In the genomic region with DNA sequence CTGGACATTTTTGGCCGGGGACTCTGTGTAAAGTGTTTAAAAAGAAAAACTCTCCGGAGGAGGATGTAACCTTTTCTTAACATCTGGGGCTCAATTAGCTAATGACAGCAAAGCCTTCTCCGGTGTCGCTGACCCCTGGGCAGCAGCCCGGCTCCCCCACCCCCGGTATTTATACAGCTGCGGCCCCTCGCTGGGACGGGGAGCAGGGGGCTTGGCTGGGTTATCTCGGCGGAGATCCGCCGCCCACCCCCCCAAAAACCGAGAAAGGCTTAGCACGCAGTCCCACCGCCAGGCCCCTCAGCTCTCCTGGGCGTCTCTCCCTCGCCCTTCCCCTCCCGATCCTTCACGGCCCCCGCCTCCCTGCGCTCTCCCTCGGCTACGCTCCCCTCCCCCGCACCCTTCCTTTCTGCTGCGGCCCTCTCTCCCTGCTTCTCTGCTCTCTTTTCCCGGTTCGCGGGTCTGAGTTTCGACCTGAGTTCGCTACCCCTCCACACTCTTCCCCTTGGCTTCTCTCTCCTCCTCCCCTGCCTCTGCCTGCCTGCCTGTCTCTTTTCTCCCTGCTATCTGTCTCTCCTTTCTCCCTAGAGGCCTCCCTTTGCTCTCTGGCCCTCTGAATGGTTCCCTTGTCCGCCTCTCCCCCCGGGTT, we compare ENCODE assay signal across 8 mouse cellular contexts. TPM values are rescaled to one million over a fixed set of nuclear protein-coding genes. Genes with fewer than 3 reads are reported as not detected.
A peak's percentile ranks its signal among the peaks of the same experiment; 100 is the strongest.
DNase-seq lines count a peak whose midpoint lies in the region; ATAC-seq and TF ChIP-seq lines count a peak whose summit lies in the region.

No protein-coding gene starts in this region.

- no peaks in the 10 kb centered on the region for H3K27me3 ChIP-seq in cerebellum, adult 2 months (ENCODE audit: control insufficient read depth, insufficient read depth, low read length)
- peaks cover 97% of the 10 kb centered on the region for H3K27me3 ChIP-seq in E14TG2a.4 (ENCODE audit: insufficient read depth, low read length)
- H3K27me3 ChIP-seq in embryonic facial prominence, embryonic 14.5 days (replicated peaks; ENCODE audit: control insufficient read depth, insufficient read depth, low read length), result no peaks in the 10 kb centered on the region
- peaks cover 30% of the 10 kb centered on the region for H3K27me3 ChIP-seq in hindbrain, embryonic 15.5 days
- peaks cover 23% of the 10 kb centered on the region for H3K27me3 ChIP-seq in lung, embryonic 15.5 days

- H3K4me3 ChIP-seq in cerebellum, adult 2 months (replicated peaks; ENCODE audit: insufficient read depth, low read depth, low read length), result peak overlapping the region; percentile 33
- H3K4me3 ChIP-seq in E14TG2a.4 (replicated peaks; ENCODE audit: low read length), result peak overlapping the region; percentile 76
- peak overlapping the region; percentile 43 for H3K4me3 ChIP-seq in embryonic facial prominence, embryonic 14.5 days (ENCODE audit: low read depth, low read length)
- peak overlapping the region; percentile 45 for H3K4me3 ChIP-seq in hindbrain, embryonic 15.5 days
- H3K4me3 ChIP-seq in lung, embryonic 15.5 days, result peak overlapping the region; percentile 43

- peak overlapping the region; percentile 70 for H3K9ac ChIP-seq in embryonic facial prominence, embryonic 14.5 days (ENCODE audit: low read depth, low read length)
- H3K9ac ChIP-seq in hindbrain, embryonic 15.5 days, result peak overlapping the region; percentile 43
- H3K9ac ChIP-seq in lung, embryonic 15.5 days, result peak overlapping the region; percentile 40

- peak overlapping the region; percentile 92 for H3K4me2 ChIP-seq in embryonic facial prominence, embryonic 14.5 days (ENCODE audit: low read depth, low read length)
- peak overlapping the region; percentile 93 for H3K4me2 ChIP-seq in hindbrain, embryonic 15.5 days
- H3K4me2 ChIP-seq in lung, embryonic 15.5 days, result peak overlapping the region; percentile 96

- H3K36me3 ChIP-seq in E14TG2a.4 (ENCODE audit: insufficient read depth, low read length), result no peaks in the 10 kb centered on the region
- H3K36me3 ChIP-seq in embryonic facial prominence, embryonic 14.5 days (ENCODE audit: control insufficient read depth, insufficient read depth, low read length), result no peaks in the 10 kb centered on the region
- H3K36me3 ChIP-seq in hindbrain, embryonic 15.5 days, result no peaks in the 10 kb centered on the region
- no peaks in the 10 kb centered on the region for H3K36me3 ChIP-seq in lung, embryonic 15.5 days

- no peak for DNase-seq in cerebellum, adult 2 months
- DNase-seq in cerebellum, postnatal 36 days, result no peak
- DNase-seq in embryonic facial prominence, embryonic 14.5 days (ENCODE audit: low spot score), result peak; percentile 86
- peak; percentile 53 for DNase-seq in retina, embryonic 14.5 days (ENCODE audit: low spot score)

- 0 out of 2 replicates have a peak, but pooled peaks cover 2% of the 10 kb centered on the region for H3K9me3 ChIP-seq in E14TG2a.4 (ENCODE audit: low read length)
- no peaks in the 10 kb centered on the region for H3K9me3 ChIP-seq in embryonic facial prominence, embryonic 14.5 days (ENCODE audit: control insufficient read depth, low read length)
- no peaks in the 10 kb centered on the region for H3K9me3 ChIP-seq in hindbrain, embryonic 15.5 days
- no peaks in the 10 kb centered on the region for H3K9me3 ChIP-seq in lung, embryonic 15.5 days

- ATAC-seq in embryonic facial prominence, embryonic 14.5 days (ENCODE audit: low read depth), result peak; percentile 67
- ATAC-seq in hindbrain, embryonic 15.5 days (ENCODE audit: low FRiP score, low read depth), result peak; percentile 17; the same call in 1 of the 2 replicates
- peak; percentile 64 for ATAC-seq in lung, embryonic 15.5 days (ENCODE audit: borderline replicate concordance, extremely low read depth, low FRiP score, low TSS enrichment)
- ATAC-seq in erythroblast, adult 5-6 weeks (replicated peaks; ENCODE audit: low FRiP score, poor library complexity, severe bottlenecking), result no peak

- H3K4me1 ChIP-seq in cerebellum, adult 2 months (ENCODE audit: control insufficient read depth, insufficient read depth, low read length), result peaks cover 3% of the 10 kb centered on the region; the same call in 1 of the 2 replicates
- H3K4me1 ChIP-seq in E14TG2a.4 (replicated peaks; ENCODE audit: low read depth, low read length), result peaks cover 53% of the 10 kb centered on the region
- H3K4me1 ChIP-seq in embryonic facial prominence, embryonic 14.5 days (ENCODE audit: control insufficient read depth, insufficient read depth, low read length), result peaks cover 61% of the 10 kb centered on the region
- H3K4me1 ChIP-seq in hindbrain, embryonic 15.5 days (replicated peaks), result peaks cover 44% of the 10 kb centered on the region
- peaks cover 58% of the 10 kb centered on the region for H3K4me1 ChIP-seq in lung, embryonic 15.5 days

- TF ChIP-seq CTCF in cerebellum, adult 2 months (IDR thresholded peaks at IDR 0.05; ENCODE audit: borderline replicate concordance, insufficient read depth, low read depth, low read length), result no peak
- TF ChIP-seq CTCF in E14TG2a.4 (conservative IDR thresholded peaks at IDR 0.05; ENCODE audit: low read length), result no peak

- 16% methylated on average over 33 of the region's 33 CpGs for WGBS in cerebellum, adult 2 months
- WGBS in embryonic facial prominence, embryonic 14.5 days, result under 1% methylated on average over 25 of the region's 33 CpGs
- 2% methylated on average over 29 of the region's 33 CpGs for WGBS in hindbrain, embryonic 15.5 days
- WGBS in lung, embryonic 15.5 days, result 2% methylated on average over 31 of the region's 33 CpGs

- no peak overlapping the region for H3K27ac ChIP-seq in cerebellum, adult 2 months (ENCODE audit: insufficient read depth, low read length)
- peak overlapping the region; percentile 89 for H3K27ac ChIP-seq in embryonic facial prominence, embryonic 14.5 days (replicated peaks; ENCODE audit: low read depth, low read length)
- peak overlapping the region; percentile 55; the same call in 1 of the 2 replicates for H3K27ac ChIP-seq in hindbrain, embryonic 15.5 days (replicated peaks)
- peak overlapping the region; percentile 84 for H3K27ac ChIP-seq in lung, embryonic 15.5 days

- TF ChIP-seq POLR2A in cerebellum, adult 2 months (IDR thresholded peaks at IDR 0.05; ENCODE audit: borderline replicate concordance, insufficient read depth, low read length), result no peak

RNA-seq across cellular contexts. Expression of a gene that starts 42.0 kb away (rescaled TPM):
- polyA plus RNA-seq in cerebellum, adult 2 months (2012; rRNA removed), result 3.7 and 4.8 TPM in 2 replicates
- 28.4 and 31.8 TPM in 2 replicates for polyA plus RNA-seq in embryonic facial prominence, embryonic 14.5 days (2014; fragmentation: Nextera tagmentation; extraction: Ambion mirVana)
- 12.2 and 12.9 TPM in 2 replicates for polyA plus RNA-seq in hindbrain, embryonic 15.5 days (2015; fragmentation: Nextera tagmentation; extraction: Ambion mirVana)
- 28.4 and 29.8 TPM in 2 replicates for polyA plus RNA-seq in lung, embryonic 15.5 days (2015; fragmentation: Nextera tagmentation; extraction: Ambion mirVana)
- not detected in 2 replicates for total RNA-seq in erythroblast, adult 5-6 weeks (2015; ENCODE audit: low replicate concordance)
- total RNA-seq in erythroblast, adult 5-6 weeks (2017; ENCODE audit: low replicate concordance), result not detected in 2 replicates

Comparison
In these comparisons a context has a peak if more than half of its experiments do, and no peak if none do; other contexts are left out.
1. DNase-seq: peak in embryonic facial prominence, embryonic 14.5 days (single experiment) and retina, embryonic 14.5 days (single experiment); none in cerebellum, adult 2 months (0 of 2) and cerebellum, postnatal 36 days (0 of 2).
2. Peak in every context shown above with its lines, with median percentiles within 50 percentile points of each other: H3K4me3 ChIP-seq, H3K4me2 ChIP-seq and H3K9ac ChIP-seq.